Mouse (Mus musculus) kidney, adult 2 months (tissue): ENCODE results near the gene Gm136. TPM values are rescaled to one million over a fixed set of nuclear protein-coding genes. Genes with fewer than 3 reads are reported as not detected.

ENCODE experiments used
- DNase-seq: peaks from one replicate; pipeline ENCODE4 v3.0.0; 2021
- H3K27ac ChIP-seq: fragments of 200-500 bp; 2 replicates; pipeline ENCODE4 v1.5.1; 2012; ENCODE audit warnings: low read depth, low read length, control low read depth, inconsistent platforms; ENCODE audit not compliant: insufficient read depth
- H3K27me3 ChIP-seq: fragments of 200-500 bp; replicated peaks from 2 replicates; pipeline ENCODE4 v1.6.1; 2012; ENCODE audit warnings: mild to moderate bottlenecking, moderate library complexity, low read length, inconsistent platforms; ENCODE audit not compliant: control insufficient read depth, insufficient read depth
- H3K36me3 ChIP-seq: fragments of 200-500 bp; 2 replicates; pipeline ENCODE4 v1.6.1; 2012; ENCODE audit warnings: mild to moderate bottlenecking, moderate library complexity, low read length, inconsistent platforms; ENCODE audit not compliant: control insufficient read depth, insufficient read depth
- H3K4me1 ChIP-seq: fragments of 200-500 bp; 2 replicates; pipeline ENCODE4 v1.6.1; 2011; ENCODE audit warnings: low read length; ENCODE audit not compliant: control insufficient read depth, insufficient read depth
- H3K4me3 ChIP-seq: fragments of 200-500 bp; 2 replicates; pipeline ENCODE4 v1.5.1; 2011; ENCODE audit warnings: mild to moderate bottlenecking, low read depth, low read length, control low read depth; ENCODE audit not compliant: insufficient read depth
- CTCF ChIP-seq: fragments of 200-500 bp; conservative IDR thresholded peaks from 2 replicates; pipeline ENCODE4 v1.5.1; 2011; ENCODE audit warnings: low read depth, mild to moderate bottlenecking, control low read depth, low read length, moderate library complexity, mixed read lengths; ENCODE audit not compliant: insufficient read depth, insufficient read length
- POLR2A ChIP-seq: fragments of 200-500 bp; IDR thresholded peaks from one replicate; pipeline ENCODE4 v1.6.1; 2011; ENCODE audit warnings: low read depth, low read length, control low read depth
- WGBS: fragments of 180-500 bp; shearing (Covaris S2); methylation state at CpG from one replicate; pipeline ENCODE4 v1.1.7; 2018; 5-methylcytosine and 5-hydroxymethylcytosine counted together
- polyA plus RNA-seq: library from polyadenylated mRNA; depleted of rRNA; stranded (reverse); fragments of >200 nt; gene quantifications from 2 replicates; pipeline ENCODE4 v1.2.3, GENCODE M21; 2012; rRNA removed

Gene Gm136
- polyA plus RNA-seq, 1 experiment, result not detected

DNA sequence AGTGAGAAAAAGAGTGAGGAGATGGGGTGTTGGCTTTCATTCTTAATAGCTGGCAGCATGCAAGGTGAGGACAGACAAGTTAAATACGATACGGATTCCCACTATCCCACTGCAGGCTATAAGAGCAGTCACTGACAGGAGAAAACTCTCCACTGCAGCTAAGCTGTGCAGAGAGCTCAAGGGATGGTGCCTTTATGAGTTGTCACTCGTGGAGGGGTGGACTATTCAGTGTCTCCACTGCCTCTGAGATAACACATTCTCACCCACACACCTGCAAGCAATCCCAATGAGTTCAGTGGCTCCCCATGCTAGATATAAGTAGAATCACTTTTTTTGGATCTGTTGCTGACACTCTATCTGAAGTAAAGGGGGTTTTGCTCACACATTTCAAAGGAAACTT is 47.9 kb downstream of the Gm136 start:
- TF ChIP-seq CTCF, result no peak
- no peak for TF ChIP-seq POLR2A
- Histone ChIP-seq H3K36me3 (no peaks in the 10 kb centered on the region), H3K27me3 (no peaks in the 10 kb centered on the region), H3K4me1 (no peaks in the 10 kb centered on the region), H3K27ac (no peak overlapping the region), H3K4me3 (no peak overlapping the region)
- 46% methylated on average over 3 of the region's 3 CpGs for WGBS
- no peak for DNase-seq

DNA sequence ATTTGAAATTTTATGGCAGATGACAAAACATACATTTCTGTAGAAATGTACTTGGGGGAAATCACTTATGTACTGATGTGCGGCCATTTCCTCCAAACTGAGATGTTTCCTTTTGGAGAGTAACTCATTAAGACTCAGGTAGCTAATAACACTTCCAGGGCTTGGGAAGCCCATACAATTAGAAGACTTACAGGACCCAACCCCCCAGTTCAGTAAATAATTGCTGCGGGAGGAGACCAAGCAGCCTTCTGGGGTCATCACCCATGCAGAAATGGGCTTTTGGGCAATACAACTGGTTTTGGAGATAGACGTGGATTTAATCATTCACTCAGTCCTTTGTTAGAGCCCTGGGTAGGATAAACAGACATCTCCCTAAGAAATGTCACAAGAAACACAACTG is 48.8 kb downstream of the Gm136 start:
- Histone ChIP-seq H3K36me3 (no peaks in the 10 kb centered on the region), H3K27me3 (no peaks in the 10 kb centered on the region), H3K27ac (no peak overlapping the region), H3K4me1 (no peaks in the 10 kb centered on the region), H3K4me3 (no peak overlapping the region)
- DNase-seq, result no peak
- 48% methylated on average over 3 of the region's 3 CpGs for WGBS
- TF ChIP-seq CTCF, result no peak

DNA sequence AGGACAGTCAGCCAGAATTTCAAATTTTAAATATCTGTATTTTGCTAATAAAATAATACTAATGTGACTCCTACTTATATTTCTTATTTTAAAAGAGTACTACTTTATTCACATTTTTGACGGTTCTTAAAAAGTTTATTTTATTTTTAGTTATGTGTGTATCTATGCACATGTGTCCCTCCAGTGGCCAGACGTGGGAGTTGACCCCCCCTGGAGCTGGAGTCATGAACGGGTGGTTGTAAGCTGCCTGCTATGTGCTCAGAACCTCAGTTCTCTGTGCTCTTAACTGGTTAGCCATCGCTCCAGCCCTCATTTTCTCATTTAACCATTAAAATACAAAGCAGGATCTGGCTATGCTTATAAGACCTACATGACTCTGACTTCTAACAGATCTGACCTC is 53.0 kb downstream of the Gm136 start:
- WGBS, result 48% methylated on average over 4 of the region's 4 CpGs
- H3K27ac ChIP-seq, result no peak overlapping the region
- H3K27me3 ChIP-seq, result no peaks in the 10 kb centered on the region
- no peaks in the 10 kb centered on the region for H3K36me3 ChIP-seq
- DNase-seq, result no peak
- no peaks in the 10 kb centered on the region for H3K4me1 ChIP-seq
- no peak for TF ChIP-seq POLR2A
- TF ChIP-seq CTCF, result no peak
- H3K4me3 ChIP-seq, result no peak overlapping the region

DNA sequence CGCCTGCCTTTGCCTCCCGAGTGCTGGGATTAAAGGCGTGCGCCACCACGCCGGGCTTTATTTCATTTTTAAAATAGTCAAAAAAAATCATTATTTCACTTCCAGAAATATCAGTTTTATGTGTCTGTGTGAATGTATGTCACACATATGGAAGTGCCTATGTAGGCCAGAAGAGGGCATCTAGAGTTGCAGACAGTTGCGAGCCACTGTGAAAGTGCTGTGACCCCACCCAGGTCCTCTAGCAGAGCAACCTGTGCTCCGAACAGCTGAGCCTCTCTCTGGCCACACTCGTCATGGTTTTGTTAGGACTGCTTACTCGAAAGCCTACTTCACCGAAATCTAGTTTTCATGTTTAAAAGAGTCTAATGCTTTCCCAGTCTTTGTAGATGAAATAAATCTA is 53.8 kb downstream of the Gm136 start:
- WGBS, result 97% methylated on average over 11 of the region's 11 CpGs
- no peaks in the 10 kb centered on the region for H3K27me3 ChIP-seq
- no peak for TF ChIP-seq CTCF
- TF ChIP-seq POLR2A, result no peak

DNA sequence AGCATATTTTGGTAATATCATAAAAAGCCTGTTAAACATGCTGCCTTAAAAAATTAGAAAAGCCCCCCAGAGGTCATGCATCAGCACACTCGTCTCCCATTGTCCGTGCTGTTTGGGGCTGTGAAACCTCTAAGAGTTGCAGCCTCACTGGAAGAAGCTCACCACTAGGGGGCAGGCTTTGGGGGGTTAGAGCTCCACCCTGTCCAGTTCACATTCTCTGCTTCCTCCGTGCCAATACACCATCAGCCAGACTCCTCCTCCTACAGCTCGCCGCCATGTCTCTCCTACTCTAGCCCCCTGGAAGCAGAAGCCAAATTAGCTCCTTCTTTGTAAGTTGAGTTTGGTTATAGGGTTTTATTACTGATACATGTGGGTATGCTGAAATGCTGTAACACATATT is 54.5 kb downstream of the Gm136 start:
- peak; percentile 58 for DNase-seq
- no peak overlapping the region for H3K27ac ChIP-seq
- no peaks in the 10 kb centered on the region for H3K4me1 ChIP-seq
- TF ChIP-seq CTCF (peak; percentile 75), POLR2A (no peak)
- no peaks in the 10 kb centered on the region for H3K36me3 ChIP-seq
- no peaks in the 10 kb centered on the region for H3K27me3 ChIP-seq
- no peak overlapping the region for H3K4me3 ChIP-seq
- 49% methylated on average over 5 of the region's 5 CpGs for WGBS

More for the DNA sequence above, 53.8 kb downstream of the Gm136 start:
- DNase-seq, result no peak
- Histone ChIP-seq H3K36me3 (no peaks in the 10 kb centered on the region), H3K4me3 (no peak overlapping the region), H3K27ac (no peak overlapping the region), H3K4me1 (no peaks in the 10 kb centered on the region)

Other genes with a start within 250 kb of the Gm136 start
- 24.6 and 25.6 TPM in 2 replicates for gene Akirin2, start 205.3 kb downstream of the Gm136 start, polyA plus RNA-seq
- 16.6 and 18.7 TPM in 2 replicates for gene Orc3, start 141.3 kb downstream of the Gm136 start, polyA plus RNA-seq
- gene Rars2, start 141.3 kb downstream of the Gm136 start, polyA plus RNA-seq, result 17.8 and 21.2 TPM in 2 replicates
- 16.9 and 22.1 TPM in 2 replicates for gene Slc35a1, start 68.8 kb downstream of the Gm136 start, polyA plus RNA-seq
- gene Cfap206, start 26.1 kb downstream of the Gm136 start, polyA plus RNA-seq, result 0.17 and 0.20 TPM in 2 replicates
- gene Smim8, start 22.2 kb upstream of the Gm136 start, polyA plus RNA-seq, result 8.5 and 13.2 TPM in 2 replicates
- gene Zfp292, start 126.7 kb upstream of the Gm136 start, polyA plus RNA-seq, result 1.5 and 1.9 TPM in 2 replicates
- not detected in 2 replicates for gene Cga, start 137.5 kb upstream of the Gm136 start, polyA plus RNA-seq